Mouse (Mus musculus) midbrain, embryonic 16.5 days (tissue): ENCODE measurements around the gene A430005L14Rik. TPM values are rescaled to one million over a fixed set of nuclear protein-coding genes. Genes with fewer than 3 reads are reported as not detected.
A peak's percentile ranks its signal among the peaks of the same experiment; 100 is the strongest.

ENCODE experiments used
- ATAC-seq: fragments of 200-750 bp; cut with Nextera tagmentation; 2 replicates; pipeline ENCODE4 v1.8.0; 2017; ENCODE audit warnings: moderate TSS enrichment
- H3K27ac ChIP-seq: fragments of 300-500 bp; sonication (generic); 2 replicates; pipeline ENCODE4 v1.5.1; 2014; ENCODE audit warnings: mild to moderate bottlenecking, low read length, mixed read lengths
- H3K27me3 ChIP-seq: fragments of 300-500 bp; sonication (generic); 2 replicates; pipeline ENCODE4 v1.6.1; 2014; ENCODE audit warnings: low read depth, low read length, mixed read lengths; ENCODE audit not compliant: control insufficient read depth, insufficient read depth
- H3K36me3 ChIP-seq: fragments of 300-500 bp; sonication (generic); 2 replicates; pipeline ENCODE4 v1.6.1; 2014; ENCODE audit warnings: mild to moderate bottlenecking, low read length, moderate library complexity, mixed read lengths; ENCODE audit not compliant: control insufficient read depth, insufficient read depth
- H3K4me1 ChIP-seq: fragments of 300-500 bp; sonication (generic); 2 replicates; pipeline ENCODE4 v1.6.1; 2014; ENCODE audit warnings: mild to moderate bottlenecking, low read length, mixed read lengths; ENCODE audit not compliant: control insufficient read depth, insufficient read depth
- H3K4me2 ChIP-seq: fragments of 300-500 bp; sonication (generic); 2 replicates; pipeline ENCODE4 v1.6.1; 2014; ENCODE audit warnings: mild to moderate bottlenecking, low read length, mixed read lengths
- H3K4me3 ChIP-seq: fragments of 300-500 bp; sonication (generic); 2 replicates; pipeline ENCODE4 v1.5.1; 2014; ENCODE audit warnings: low read depth, mild to moderate bottlenecking, low read length, moderate library complexity, mixed read lengths
- H3K9ac ChIP-seq: fragments of 300-500 bp; sonication (generic); 2 replicates; pipeline ENCODE4 v1.6.1; 2014; ENCODE audit warnings: low read depth, low read length, mixed read lengths
- H3K9me3 ChIP-seq: fragments of 300-500 bp; sonication (generic); replicated peaks from 2 replicates; pipeline ENCODE4 v1.6.1; 2014; ENCODE audit warnings: mild to moderate bottlenecking, low read length, mixed read lengths; ENCODE audit not compliant: control insufficient read depth, poor library complexity, severe bottlenecking
- WGBS: fragments of 180-500 bp; shearing (Covaris S2); extraction: QIAGEN DNeasy Blood & Tissue Kit; methylation state at CpG from one replicate; pipeline ENCODE4 v1.1.7; 2014; 5-methylcytosine and 5-hydroxymethylcytosine counted together
- polyA plus RNA-seq: library from polyadenylated mRNA; unstranded; fragments of >200 nt; fragmentation: Nextera tagmentation; extraction: Ambion mirVana; gene quantifications from 2 replicates; pipeline ENCODE4 v1.2.1, GENCODE M21; 2015

A430005L14Rik gene
- polyA plus RNA-seq, 1 experiment from 2014 or later, result 55.5 TPM

GRCm38 (mm10) chr4:153992715-153993114 lies 35.7 kb downstream of the A430005L14Rik start:
- H3K27me3 ChIP-seq, result no peaks in the 10 kb centered on the region
- no peak overlapping the region for H3K27ac ChIP-seq
- no peak for ATAC-seq
- no peaks in the 10 kb centered on the region for H3K9me3 ChIP-seq
- no peaks in the 10 kb centered on the region for H3K4me1 ChIP-seq
- no peak overlapping the region for H3K9ac ChIP-seq
- WGBS, result 94% methylated on average over 10 of the region's 10 CpGs
- peaks cover 61% of the 10 kb centered on the region for H3K36me3 ChIP-seq
- no peak overlapping the region for H3K4me2 ChIP-seq
- H3K4me3 ChIP-seq, result no peak overlapping the region

DNA sequence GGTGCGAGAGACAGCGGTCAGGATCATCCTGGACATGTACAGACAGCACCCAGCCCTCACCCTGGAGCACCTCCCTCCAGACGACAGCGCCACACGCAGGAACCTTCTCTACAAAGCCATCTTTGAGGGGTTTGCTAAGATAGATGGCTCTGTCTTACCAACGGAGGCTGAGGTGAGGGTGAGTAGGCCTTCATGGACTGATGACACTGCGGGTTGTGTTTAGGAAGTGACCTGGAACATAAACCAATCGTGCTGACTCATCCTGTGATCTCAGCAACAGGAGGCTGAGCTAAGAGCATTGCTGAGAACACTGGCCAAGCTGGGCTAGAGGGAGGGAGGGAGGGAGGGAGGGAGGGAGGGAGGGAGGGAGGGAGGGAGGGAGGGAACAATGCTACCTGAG lies 36.5 kb downstream of the A430005L14Rik start:
- H3K4me2 ChIP-seq, result no peak overlapping the region
- no peak overlapping the region for H3K27ac ChIP-seq
- H3K4me1 ChIP-seq, result no peaks in the 10 kb centered on the region
- H3K9me3 ChIP-seq, result no peaks in the 10 kb centered on the region
- H3K4me3 ChIP-seq, result no peak overlapping the region
- WGBS, result 91% methylated on average over 8 of the region's 8 CpGs
- no peaks in the 10 kb centered on the region for H3K27me3 ChIP-seq
- no peak for ATAC-seq
- peaks cover 59% of the 10 kb centered on the region for H3K36me3 ChIP-seq
- H3K9ac ChIP-seq, result no peak overlapping the region

DNA sequence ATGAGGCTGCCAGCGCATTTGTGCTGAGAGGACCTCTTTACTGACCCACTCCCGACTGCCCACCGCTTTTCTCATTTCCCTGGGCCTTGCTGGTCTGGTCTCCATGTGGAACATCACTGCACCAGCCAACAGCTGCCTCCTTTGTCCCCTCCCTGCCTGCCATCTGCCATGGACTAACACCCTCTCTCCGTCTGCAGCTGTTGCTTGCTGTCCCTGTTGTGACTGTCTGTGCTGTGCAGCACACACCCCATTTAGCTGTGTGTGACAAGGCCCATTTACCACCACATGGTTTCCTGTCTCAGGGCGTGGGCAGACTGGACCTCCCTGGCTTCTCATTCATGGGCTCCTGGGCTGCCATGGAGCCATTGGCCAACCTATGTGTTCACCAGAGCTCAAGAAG lies 48.5 kb downstream of the A430005L14Rik start:
- whole genome bisulfite sequencing, result 91% methylated on average over 5 of the region's 5 CpGs

GRCm38 (mm10) chr4:154006264-154006663 lies 49.2 kb downstream of the A430005L14Rik start:
- 97% methylated on average over 6 of the region's 6 CpGs for WGBS

More for the DNA sequence above, 48.5 kb downstream of the A430005L14Rik start:
- peaks cover 23% of the 10 kb centered on the region for H3K36me3 ChIP-seq
- H3K9ac ChIP-seq, result no peak overlapping the region
- H3K9me3 ChIP-seq, result no peaks in the 10 kb centered on the region
- H3K4me2 ChIP-seq, result no peak overlapping the region
- no peak overlapping the region for H3K4me3 ChIP-seq
- no peak for ATAC-seq
- H3K4me1 ChIP-seq, result no peaks in the 10 kb centered on the region
- no peaks in the 10 kb centered on the region for H3K27me3 ChIP-seq
- H3K27ac ChIP-seq, result no peak overlapping the region

GRCm38 (mm10) chr4:154007759-154008158 lies 50.7 kb downstream of the A430005L14Rik start:
- 81% methylated on average over 4 of the region's 4 CpGs for WGBS

More at GRCm38 (mm10) chr4:154006264-154006663, 49.2 kb downstream of the A430005L14Rik start:
- no peaks in the 10 kb centered on the region for H3K27me3 ChIP-seq
- no peak overlapping the region for H3K9ac ChIP-seq
- no peak overlapping the region for H3K4me2 ChIP-seq
- H3K9me3 ChIP-seq, result no peaks in the 10 kb centered on the region
- peaks cover 23% of the 10 kb centered on the region for H3K36me3 ChIP-seq
- ATAC-seq, result no peak
- H3K27ac ChIP-seq, result no peak overlapping the region
- H3K4me3 ChIP-seq, result no peak overlapping the region
- no peaks in the 10 kb centered on the region for H3K4me1 ChIP-seq

DNA sequence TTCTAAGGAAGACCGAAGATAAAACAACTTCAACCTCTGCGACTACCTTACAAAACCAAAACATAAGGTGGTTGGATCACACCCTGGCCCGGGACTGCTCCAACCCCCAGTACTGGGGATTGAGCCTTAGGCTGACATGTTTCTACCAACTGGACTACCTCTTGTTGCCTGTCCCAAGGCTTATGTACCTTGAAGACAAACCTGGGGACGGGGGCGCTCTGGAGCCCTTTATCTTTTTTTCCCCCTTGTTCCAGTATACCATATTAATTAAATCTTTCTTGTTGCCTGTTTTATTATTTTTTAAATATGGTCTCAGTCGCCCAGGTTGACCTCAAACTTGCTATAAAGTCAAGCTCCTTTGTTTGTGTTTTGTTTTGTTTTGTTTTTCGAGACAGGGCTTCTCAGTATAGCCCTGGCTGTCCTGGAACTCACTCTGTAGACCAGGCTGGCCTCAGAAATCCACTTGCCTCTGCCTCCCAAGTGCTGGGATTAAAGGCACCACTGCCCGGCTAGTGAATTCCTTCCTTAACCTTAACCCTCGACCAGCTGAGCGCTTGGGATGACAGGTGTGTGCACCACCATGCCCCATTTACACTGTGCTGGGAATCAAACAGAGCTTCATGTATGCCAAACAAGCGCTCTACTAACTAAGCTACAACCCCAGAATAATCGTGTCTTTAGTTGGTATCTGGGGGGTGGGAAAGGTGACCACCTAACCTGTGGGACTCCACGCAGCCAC lies 54.0 kb downstream of the A430005L14Rik start:
- peak; percentile 64; the same call in 1 of the 2 replicates for ATAC-seq

More at GRCm38 (mm10) chr4:154007759-154008158, 50.7 kb downstream of the A430005L14Rik start:
- Histone ChIP-seq H3K4me3 (no peak overlapping the region), H3K27me3 (no peaks in the 10 kb centered on the region), H3K4me1 (peaks cover 3% of the 10 kb centered on the region), H3K4me2 (no peak overlapping the region), H3K9me3 (no peaks in the 10 kb centered on the region), H3K9ac (no peak overlapping the region), H3K27ac (no peak overlapping the region), H3K36me3 (peaks cover 21% of the 10 kb centered on the region)
- no peak for ATAC-seq

More for the DNA sequence above, 54.0 kb downstream of the A430005L14Rik start:
- peak overlapping the region; percentile 3; the same call in 1 of the 2 replicates for H3K27ac ChIP-seq
- H3K9ac ChIP-seq, result peak overlapping the region; percentile 90
- peak overlapping the region; percentile 51 for H3K4me2 ChIP-seq
- peak overlapping the region; percentile 99 for H3K4me3 ChIP-seq
- peaks cover 16% of the 10 kb centered on the region for H3K4me1 ChIP-seq
- WGBS, result 27% methylated on average over 13 of the region's 13 CpGs
- H3K27me3 ChIP-seq, result no peaks in the 10 kb centered on the region
- peaks cover 13% of the 10 kb centered on the region for H3K36me3 ChIP-seq
- H3K9me3 ChIP-seq, result no peaks in the 10 kb centered on the region

Other genes starting within 250 kb of the A430005L14Rik start
- gene Dffb, start 17.9 kb downstream of the A430005L14Rik start, polyA plus RNA-seq, result 10.3 and 11.5 TPM in 2 replicates
- 16.9 and 17.6 TPM in 2 replicates for gene Cep104, start 18.0 kb downstream of the A430005L14Rik start, polyA plus RNA-seq
- gene Lrrc47, start 54.5 kb downstream of the A430005L14Rik start, polyA plus RNA-seq, result 12.9 and 17.3 TPM in 2 replicates
- 7.1 and 9.7 TPM in 2 replicates for gene Smim1, start 69.0 kb downstream of the A430005L14Rik start, polyA plus RNA-seq
- not detected in 2 replicates for gene Ccdc27, start 85.4 kb downstream of the A430005L14Rik start, polyA plus RNA-seq
- 0.90 and 1.1 TPM in 2 replicates for gene Trp73, start 183.0 kb downstream of the A430005L14Rik start, polyA plus RNA-seq
- 43.5 and 45.6 TPM in 2 replicates for gene Wrap73, start 185.1 kb downstream of the A430005L14Rik start, polyA plus RNA-seq
- 214 and 223 TPM in 2 replicates for gene Tprgl, start 203.4 kb downstream of the A430005L14Rik start, polyA plus RNA-seq
- gene Megf6, start 213.5 kb downstream of the A430005L14Rik start, polyA plus RNA-seq, result 9.3 and 10.6 TPM in 2 replicates